Mouse (Mus musculus) kidney, adult 2 months (tissue): ENCODE measurements around the gene Hdc.

Experiments
- CTCF ChIP-seq: fragments of 200-500 bp; conservative IDR thresholded peaks from 2 replicates; pipeline ENCODE4 v1.5.1; 2011; ENCODE audit warnings: low read depth, mild to moderate bottlenecking, control low read depth, low read length, moderate library complexity, mixed read lengths; ENCODE audit not compliant: insufficient read depth, insufficient read length
- POLR2A ChIP-seq: fragments of 200-500 bp; IDR thresholded peaks from one replicate; pipeline ENCODE4 v1.6.1; 2011; ENCODE audit warnings: low read depth, low read length, control low read depth

DNA sequence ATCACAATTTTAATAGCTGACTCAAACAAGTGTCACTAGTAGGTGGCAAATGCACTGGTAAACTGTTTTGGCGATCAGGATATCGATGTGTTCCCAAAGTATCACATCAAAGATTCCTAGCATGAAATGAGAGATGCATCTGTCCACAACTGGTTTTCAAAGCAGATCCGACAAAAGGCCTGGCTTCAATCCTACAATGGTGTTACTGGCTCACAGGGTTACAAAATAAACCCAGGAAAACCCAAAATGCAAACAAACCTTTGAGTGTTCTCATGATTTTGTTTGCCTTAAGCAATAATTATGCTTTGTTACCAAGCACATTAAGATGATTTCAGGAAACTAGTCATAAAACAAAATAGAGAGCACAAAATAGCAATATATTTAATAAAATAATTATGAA is 28.7 kb upstream of the Hdc start:
- TF ChIP-seq CTCF, result no peak
- TF ChIP-seq POLR2A, result no peak
